Mouse (Mus musculus): ENCODE results near the gene Acbd5.

DNA sequence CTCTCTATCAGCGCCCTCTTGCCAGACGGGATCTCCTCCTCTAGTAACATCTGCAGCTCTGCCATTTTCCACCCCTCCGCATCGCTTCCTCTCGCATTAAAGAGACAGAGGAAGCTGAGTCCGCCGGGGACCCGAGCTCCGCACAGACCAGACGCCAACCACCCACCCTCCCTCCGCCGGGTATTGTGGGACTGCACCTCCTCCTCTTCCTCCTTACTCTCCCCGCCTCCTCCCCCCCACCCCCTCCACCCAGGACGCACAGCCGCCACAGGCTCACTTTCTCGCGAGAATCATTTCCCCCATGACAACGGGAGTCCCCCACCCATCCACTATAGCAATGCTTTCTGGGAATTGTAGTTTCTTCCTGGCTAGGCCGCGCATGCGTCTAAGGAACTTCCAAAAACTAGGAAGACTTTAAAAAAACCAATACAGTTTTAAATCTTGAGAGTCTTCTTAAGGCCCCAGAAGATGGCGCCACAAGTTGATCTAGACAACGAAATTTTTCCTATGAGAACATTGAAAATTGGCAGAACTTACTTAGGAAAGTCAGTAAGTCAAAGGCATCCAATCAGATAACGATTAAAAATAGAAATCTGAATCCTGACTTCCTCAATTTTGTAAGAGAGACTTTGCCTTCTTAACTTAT, 27.8 kb upstream of the Acbd5 start, which contains the start of gene Abi1:
- TF ChIP-seq POLR2A (IDR thresholded peaks at IDR 0.05; ENCODE audit: borderline replicate concordance, insufficient read depth, low read length) (peak; percentile 89), CTCF (IDR thresholded peaks at IDR 0.05; ENCODE audit: borderline replicate concordance, insufficient read depth, low read depth, low read length) (no peak)
